Comparison of ENCODE assay signal across 10 mouse cellular contexts in genomic region chr13:41643798-41644197, GRCm38 (mm10). TPM values are rescaled to one million over a fixed set of nuclear protein-coding genes. Genes with fewer than 3 reads are reported as not detected.
A peak's percentile ranks its signal among the peaks of the same experiment; 100 is the strongest.
DNase-seq lines count a peak whose midpoint lies in the region; ATAC-seq and TF ChIP-seq lines count a peak whose summit lies in the region.
"Had no signal": no experiment of that assay in that cellular context is flagged by ENCODE, and none has a peak within 500 bp of the region (broad histone marks: within the 10 kb centered on the region; RNA-seq: fewer than 3 reads in every experiment).

No protein-coding gene starts in this region.

- no peaks in the 10 kb centered on the region for H3K79me2 ChIP-seq in liver, adult 2 months (ENCODE audit: control insufficient read depth, insufficient read depth, low read length)

- DNase-seq in liver, adult 2 months (ENCODE audit: extremely low read depth, low read depth, low spot score): peak; percentile 39
- no peak for DNase-seq in liver, embryonic 11.5 days (ENCODE audit: low spot score)
- peak; percentile 97 for DNase-seq in heart, adult 11 months
- DNase-seq in urinary bladder, adult 18-20 months (ENCODE audit: low spot score in 2 of 2): no peak
- no peak for DNase-seq in retina, postnatal 1 day
- DNase-seq: thymus, postnatal 25 days had no signal

- no peak overlapping the region for H3K27ac ChIP-seq in liver, adult 2 months (replicated peaks; ENCODE audit: insufficient read depth, low read depth, low read length)
- no peak overlapping the region for H3K27ac ChIP-seq in liver, embryonic 11.5 days (ENCODE audit: low read depth, low read length)
- H3K27ac ChIP-seq in kidney, embryonic 15.5 days: peak overlapping the region; percentile 79
- H3K27ac ChIP-seq in stomach, embryonic 14.5 days (ENCODE audit: low read length): peak overlapping the region; percentile 33; the same call in 1 of the 2 replicates
- H3K27ac ChIP-seq in forebrain, embryonic 12.5 days: no peak overlapping the region
- H3K27ac ChIP-seq: macrophage had no signal

- H3K36me3 ChIP-seq in liver, adult 2 months (ENCODE audit: control insufficient read depth, insufficient read depth, low read length): 0 out of 2 replicates have a peak, but pooled peaks cover 3% of the 10 kb centered on the region
- peaks cover 2% of the 10 kb centered on the region; the same call in 1 of the 2 replicates for H3K36me3 ChIP-seq in liver, embryonic 11.5 days (ENCODE audit: control insufficient read depth, insufficient read depth, low read length)
- H3K36me3 ChIP-seq in kidney, embryonic 15.5 days: no peaks in the 10 kb centered on the region
- H3K36me3 ChIP-seq in stomach, embryonic 14.5 days (ENCODE audit: control insufficient read depth, insufficient read depth, low read length): no peaks in the 10 kb centered on the region
- no peaks in the 10 kb centered on the region for H3K36me3 ChIP-seq in forebrain, embryonic 12.5 days (replicated peaks)

- H3K4me1 ChIP-seq in liver, adult 2 months (ENCODE audit: control insufficient read depth, insufficient read depth, low read length): no peaks in the 10 kb centered on the region; the same call in 1 of the 2 replicates
- no peaks in the 10 kb centered on the region for H3K4me1 ChIP-seq in liver, embryonic 11.5 days (replicated peaks; ENCODE audit: control insufficient read depth, insufficient read depth, low read length)
- peaks cover 19% of the 10 kb centered on the region for H3K4me1 ChIP-seq in kidney, embryonic 15.5 days
- peaks cover 17% of the 10 kb centered on the region; the same call in 1 of the 2 replicates for H3K4me1 ChIP-seq in stomach, embryonic 14.5 days (ENCODE audit: control insufficient read depth, insufficient read depth, low read length)
- peaks cover 15% of the 10 kb centered on the region for H3K4me1 ChIP-seq in forebrain, embryonic 12.5 days

- no peak overlapping the region for H3K9ac ChIP-seq in liver, adult 2 months (ENCODE audit: low read depth, low read length)
- no peak overlapping the region for H3K9ac ChIP-seq in liver, embryonic 11.5 days (ENCODE audit: low read depth, low read length)
- no peak overlapping the region for H3K9ac ChIP-seq in kidney, embryonic 15.5 days
- H3K9ac ChIP-seq in stomach, embryonic 14.5 days (replicated peaks; ENCODE audit: low read depth, low read length): no peak overlapping the region
- H3K9ac ChIP-seq in forebrain, embryonic 12.5 days: no peak overlapping the region

- no peak for TF ChIP-seq CTCF in liver, adult 2 months (IDR thresholded peaks at IDR 0.05; ENCODE audit: low read depth, low read length)

- no peak overlapping the region for H3K4me3 ChIP-seq in liver, adult 2 months (ENCODE audit: insufficient read depth, low read depth, low read length)
- no peak overlapping the region for H3K4me3 ChIP-seq in liver, embryonic 11.5 days (ENCODE audit: low read depth, low read length)
- H3K4me3 ChIP-seq in kidney, embryonic 15.5 days (replicated peaks): no peak overlapping the region
- H3K4me3 ChIP-seq in stomach, embryonic 14.5 days (ENCODE audit: low read depth, low read length): no peak overlapping the region
- no peak overlapping the region for H3K4me3 ChIP-seq in forebrain, embryonic 12.5 days (replicated peaks)

- no peaks in the 10 kb centered on the region for H3K9me3 ChIP-seq in liver, embryonic 11.5 days (ENCODE audit: control insufficient read depth, low read length)
- H3K9me3 ChIP-seq in kidney, embryonic 15.5 days (replicated peaks): no peaks in the 10 kb centered on the region
- H3K9me3 ChIP-seq in stomach, embryonic 14.5 days (ENCODE audit: control insufficient read depth, low read depth, low read length): no peaks in the 10 kb centered on the region
- no peaks in the 10 kb centered on the region for H3K9me3 ChIP-seq in forebrain, embryonic 12.5 days

- no peak for ATAC-seq in liver, embryonic 11.5 days (replicated peaks; ENCODE audit: low FRiP score)
- peak; percentile 85 for ATAC-seq in kidney, embryonic 15.5 days (replicated peaks; ENCODE audit: low FRiP score)
- ATAC-seq in stomach, embryonic 14.5 days (ENCODE audit: insufficient number of reproducible peaks, insufficient read depth, low FRiP score, low read depth): no peak
- ATAC-seq in forebrain, embryonic 12.5 days (ENCODE audit: low FRiP score): no peak

- H3K4me2 ChIP-seq in liver, embryonic 11.5 days: no peak overlapping the region
- H3K4me2 ChIP-seq in kidney, embryonic 15.5 days: no peak overlapping the region
- no peak overlapping the region for H3K4me2 ChIP-seq in stomach, embryonic 14.5 days (replicated peaks; ENCODE audit: low read depth, low read length)
- H3K4me2 ChIP-seq in forebrain, embryonic 12.5 days: no peak overlapping the region

- TF ChIP-seq POLR2A in liver, adult 2 months (IDR thresholded peaks at IDR 0.05; ENCODE audit: extremely low read depth, insufficient read depth, low read length): no peak

- no peaks in the 10 kb centered on the region for H3K27me3 ChIP-seq in liver, adult 2 months (ENCODE audit: control insufficient read depth, insufficient read depth, low read length)
- no peaks in the 10 kb centered on the region for H3K27me3 ChIP-seq in liver, embryonic 11.5 days (replicated peaks; ENCODE audit: control insufficient read depth, insufficient read depth, low read length)
- H3K27me3 ChIP-seq in kidney, embryonic 15.5 days: no peaks in the 10 kb centered on the region
- H3K27me3 ChIP-seq in stomach, embryonic 14.5 days (ENCODE audit: control insufficient read depth, insufficient read depth, low read length): no peaks in the 10 kb centered on the region
- no peaks in the 10 kb centered on the region for H3K27me3 ChIP-seq in forebrain, embryonic 12.5 days

- WGBS in liver, adult 2 months: 79% methylated on average over 7 of the region's 7 CpGs
- 79% methylated on average over 7 of the region's 7 CpGs for WGBS in liver, embryonic 11.5 days
- WGBS in kidney, embryonic 15.5 days: 46% methylated on average over 7 of the region's 7 CpGs
- 51% methylated on average over 7 of the region's 7 CpGs for WGBS in stomach, embryonic 14.5 days
- WGBS in forebrain, embryonic 12.5 days: 68% methylated on average over 7 of the region's 7 CpGs

RNA-seq across cellular contexts. Expression of gene Tmem170b, which starts 38.1 kb away (rescaled TPM):
- 9.5 and 11.4 TPM in 2 replicates for total RNA-seq in liver, adult 2 months (2014; rRNA removed)
- 4.4 and 5.6 TPM in 2 replicates for polyA plus RNA-seq in liver, adult 2 months (2012; rRNA removed)
- 11.4 and 12.1 TPM in 2 replicates for polyA plus RNA-seq in liver, embryonic 11.5 days (2014; fragmentation: Nextera tagmentation; extraction: Ambion mirVana)
- 9.5 and 10.2 TPM in 2 replicates for polyA plus RNA-seq in kidney, embryonic 15.5 days (2015; fragmentation: Nextera tagmentation; extraction: Ambion mirVana)
- 11.2 and 12.6 TPM in 2 replicates for polyA plus RNA-seq in stomach, embryonic 14.5 days (2014; fragmentation: Nextera tagmentation; extraction: Ambion mirVana)
- 25.1 and 26.9 TPM in 2 replicates for polyA plus RNA-seq in forebrain, embryonic 12.5 days (2016; fragmentation: Nextera tagmentation; extraction: Ambion mirVana)

Comparison
In these comparisons a context has a peak if more than half of its experiments do, and no peak if none do; other contexts are left out.
1. DNase-seq: peak in liver, adult 2 months (single experiment) and heart, adult 11 months (single experiment); none in liver, embryonic 11.5 days (single experiment), urinary bladder, adult 18-20 months (0 of 2) and retina, postnatal 1 day (single experiment).
2. H3K27ac ChIP-seq: peak in kidney, embryonic 15.5 days (single experiment) and stomach, embryonic 14.5 days (single experiment); none in liver, adult 2 months (single experiment), liver, embryonic 11.5 days (single experiment) and forebrain, embryonic 12.5 days (single experiment).